Mouse (Mus musculus): ENCODE results near the gene Clpsl2. TPM values are rescaled to one million over a fixed set of nuclear protein-coding genes. Genes with fewer than 3 reads are reported as not detected.

Clpsl2 gene
- polyA plus RNA-seq, 1 experiment from 2014 or later: not detected

DNA sequence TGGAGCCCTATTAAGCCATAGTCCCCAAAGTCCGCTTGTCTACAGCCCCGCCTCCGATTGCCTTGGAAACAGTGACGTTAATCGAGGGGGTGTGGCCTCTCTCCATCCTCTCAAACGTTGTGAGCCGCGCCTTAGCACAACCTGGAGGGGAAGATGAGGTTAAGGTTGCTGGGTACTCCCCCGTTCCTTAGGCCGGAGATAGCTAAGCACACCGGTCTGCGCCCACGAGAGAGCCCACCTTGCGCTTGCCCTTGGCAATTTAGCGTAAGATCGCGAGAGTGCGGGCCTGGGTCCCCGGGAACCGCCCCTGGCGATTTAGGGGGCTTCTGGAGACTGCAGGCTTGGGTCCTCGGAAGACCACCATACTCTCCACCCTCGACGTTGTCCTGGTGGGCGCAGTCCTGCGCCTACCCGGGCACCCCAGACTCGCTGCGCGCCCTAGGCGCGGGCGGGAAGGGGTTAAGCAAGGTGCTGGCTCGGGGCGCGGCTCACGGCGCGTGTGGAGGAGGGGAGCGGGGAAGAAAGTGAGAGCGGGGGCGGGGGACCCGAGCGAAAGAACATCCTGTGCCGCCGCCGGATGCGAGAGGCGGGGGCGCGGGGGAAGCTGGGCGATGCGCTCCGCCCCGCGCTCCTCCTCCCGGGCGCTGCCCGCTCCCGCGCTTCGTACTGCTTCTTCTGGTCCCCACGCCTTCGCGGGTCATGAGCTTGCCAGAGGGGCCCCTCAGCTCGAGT, 26.4 kb upstream of the Clpsl2 start:
- under 1% methylated on average over 66 of the region's 66 CpGs for WGBS (ENCODE audit: insufficient replicate concordance)
- Histone ChIP-seq H3K4me3 (replicated peaks) (peak overlapping the region; percentile 60), H3K9ac (peak overlapping the region; percentile 33), H3K36me3 (no peaks in the 10 kb centered on the region), H3K27me3 (peaks cover 56% of the 10 kb centered on the region), H3K27ac (peak overlapping the region; percentile 68), H3K4me2 (peak overlapping the region; percentile 73), H3K4me1 (replicated peaks) (peaks cover 49% of the 10 kb centered on the region), H3K9me3 (replicated peaks) (no peaks in the 10 kb centered on the region)
- ATAC-seq (ENCODE audit: low read depth) (peak; percentile 53), DNase-seq (peak; percentile 46)

- ATAC-seq (ENCODE audit: low read depth) (no peak; the same call in 1 of the 2 replicates), DNase-seq (no peak)
- Histone ChIP-seq H3K9me3 (replicated peaks) (no peaks in the 10 kb centered on the region), H3K4me2 (peak overlapping the region; percentile 73), H3K27me3 (peaks cover 49% of the 10 kb centered on the region), H3K4me1 (replicated peaks) (peaks cover 43% of the 10 kb centered on the region), H3K27ac (peak overlapping the region; percentile 68), H3K36me3 (no peaks in the 10 kb centered on the region), H3K9ac (peak overlapping the region; percentile 33; the same call in 1 of the 2 replicates), H3K4me3 (replicated peaks) (peak overlapping the region; percentile 60)
- WGBS (ENCODE audit: insufficient replicate concordance): 6% methylated on average over 28 of the region's 28 CpGs
These were observed 25.7 kb upstream of the Clpsl2 start for GRCm38 (mm10) chr17:28523355-28524008.

- Histone ChIP-seq H3K4me1 (replicated peaks) (peaks cover 36% of the 10 kb centered on the region), H3K4me2 (peak overlapping the region; percentile 73), H3K4me3 (replicated peaks) (peak overlapping the region; percentile 60; the same call in 1 of the 2 replicates), H3K9ac (no peak overlapping the region), H3K27me3 (peaks cover 42% of the 10 kb centered on the region), H3K9me3 (replicated peaks) (no peaks in the 10 kb centered on the region), H3K36me3 (no peaks in the 10 kb centered on the region), H3K27ac (no peak overlapping the region)
- WGBS (ENCODE audit: insufficient replicate concordance): 59% methylated on average over 23 of the region's 23 CpGs
- ATAC-seq (ENCODE audit: low read depth) (no peak), DNase-seq (no peak)
These were observed 25.1 kb upstream of the Clpsl2 start for GRCm38 (mm10) chr17:28524009-28524695.

DNA sequence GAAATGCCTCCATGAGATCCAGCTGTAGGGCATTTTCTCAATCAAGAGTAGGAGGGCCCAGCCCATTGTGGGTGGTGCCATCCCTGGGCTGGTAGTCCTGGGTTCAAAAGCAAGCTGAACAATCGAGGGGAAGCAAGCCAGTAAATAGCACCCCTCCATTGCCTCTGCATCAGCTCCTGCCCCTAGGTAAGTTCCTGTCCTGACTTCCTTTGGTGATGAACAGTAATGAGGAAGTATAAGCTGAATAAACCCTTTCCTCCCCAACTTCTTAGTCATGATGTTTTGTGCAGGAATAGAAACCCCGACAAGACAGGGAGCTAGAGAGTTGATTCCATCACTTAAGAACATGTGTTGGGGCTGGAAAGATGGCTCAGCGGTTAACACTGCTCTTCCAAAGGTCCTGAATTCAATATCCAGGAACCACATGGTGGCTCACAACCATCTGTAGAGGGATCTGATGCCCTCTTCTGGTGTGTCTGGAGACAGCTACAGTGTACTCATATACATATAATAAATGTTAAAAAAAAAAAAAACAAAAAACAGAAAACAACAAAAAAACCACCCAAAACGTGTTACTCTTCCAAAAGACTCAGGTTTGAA, 24.3 kb upstream of the Clpsl2 start:
- H3K27me3 ChIP-seq: peaks cover 39% of the 10 kb centered on the region

DNA sequence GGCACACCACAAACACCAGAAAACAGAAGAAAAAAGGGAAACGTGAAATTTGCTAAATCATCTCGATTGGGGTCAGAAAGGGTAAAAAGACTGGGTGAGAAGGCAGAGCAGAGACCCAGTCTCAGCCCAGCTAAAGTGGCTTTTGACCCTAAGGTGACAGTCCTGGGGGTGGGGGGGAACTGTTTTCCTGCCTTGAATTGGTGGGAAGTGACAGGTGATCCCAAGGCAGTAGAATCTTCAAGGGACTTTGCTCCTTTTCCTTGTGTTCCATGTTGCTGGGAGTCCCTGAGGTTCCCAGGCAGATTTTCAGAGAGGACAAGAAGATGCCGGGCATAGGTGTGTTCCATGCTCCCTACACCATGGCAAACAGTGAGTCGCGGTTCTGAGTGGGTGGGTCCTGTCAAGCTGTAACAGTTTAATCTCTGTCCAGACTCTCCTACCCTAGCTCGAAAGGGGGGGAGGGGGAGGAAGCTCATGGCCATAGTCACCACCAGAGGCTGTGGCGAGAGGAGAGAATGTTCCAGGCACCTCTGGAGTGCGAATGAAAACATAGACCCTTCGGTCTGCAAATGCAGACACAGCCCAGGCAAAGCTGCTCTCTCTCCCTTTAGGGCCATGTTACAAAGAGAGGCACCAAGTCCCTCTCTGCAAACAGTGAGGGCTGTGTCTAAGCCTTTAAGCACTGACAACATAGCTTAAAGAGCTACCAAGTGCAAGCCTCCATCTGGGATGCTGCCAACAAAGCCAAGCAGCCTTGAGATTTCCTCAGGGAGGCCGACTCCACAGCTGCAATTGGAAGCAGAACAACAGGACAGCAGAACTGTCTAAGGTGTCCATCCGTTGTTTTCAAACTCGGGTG, 21.8 kb upstream of the Clpsl2 start:
- H3K4me2 ChIP-seq: peak overlapping the region; percentile 24; the same call in 1 of the 2 replicates
- 26% methylated on average over 12 of the region's 12 CpGs for WGBS (ENCODE audit: insufficient replicate concordance)
- peaks cover 28% of the 10 kb centered on the region for H3K4me1 ChIP-seq (replicated peaks)
- DNase-seq (no peak), ATAC-seq (ENCODE audit: low read depth) (no peak)
- no peak overlapping the region for H3K9ac ChIP-seq
- no peak overlapping the region for H3K27ac ChIP-seq
- peaks cover 31% of the 10 kb centered on the region for H3K27me3 ChIP-seq
- H3K36me3 ChIP-seq: no peaks in the 10 kb centered on the region
- no peaks in the 10 kb centered on the region for H3K9me3 ChIP-seq (replicated peaks)
- H3K4me3 ChIP-seq (replicated peaks): no peak overlapping the region

More for the DNA sequence above, 24.3 kb upstream of the Clpsl2 start:
- Histone ChIP-seq H3K9ac (no peak overlapping the region), H3K4me3 (replicated peaks) (no peak overlapping the region), H3K9me3 (replicated peaks) (no peaks in the 10 kb centered on the region), H3K27ac (no peak overlapping the region), H3K4me2 (no peak overlapping the region), H3K36me3 (no peaks in the 10 kb centered on the region), H3K4me1 (replicated peaks) (peaks cover 35% of the 10 kb centered on the region)
- no peak for ATAC-seq (ENCODE audit: low read depth)
- no peak for DNase-seq
- 34% methylated on average over 4 of the region's 4 CpGs for WGBS (ENCODE audit: insufficient replicate concordance)

DNA sequence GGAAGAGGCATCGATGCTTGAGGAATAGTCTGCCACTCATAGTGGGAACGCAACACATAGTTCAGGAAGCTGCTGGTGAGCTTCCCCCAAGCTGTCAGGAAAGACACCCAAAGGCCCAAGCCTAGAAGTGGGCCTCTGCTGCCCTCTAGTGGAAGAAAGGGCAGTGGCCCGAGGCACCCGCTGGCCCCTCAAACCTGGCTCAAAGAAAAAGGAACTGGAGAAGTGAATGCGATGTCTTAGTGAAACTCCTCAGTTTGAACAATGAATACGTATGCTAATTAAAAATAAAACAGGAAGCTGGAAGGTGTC, 21.2 kb upstream of the Clpsl2 start:
- 4% methylated on average over 6 of the region's 6 CpGs for WGBS (ENCODE audit: insufficient replicate concordance)
- peaks cover 22% of the 10 kb centered on the region for H3K4me1 ChIP-seq (replicated peaks)

DNA sequence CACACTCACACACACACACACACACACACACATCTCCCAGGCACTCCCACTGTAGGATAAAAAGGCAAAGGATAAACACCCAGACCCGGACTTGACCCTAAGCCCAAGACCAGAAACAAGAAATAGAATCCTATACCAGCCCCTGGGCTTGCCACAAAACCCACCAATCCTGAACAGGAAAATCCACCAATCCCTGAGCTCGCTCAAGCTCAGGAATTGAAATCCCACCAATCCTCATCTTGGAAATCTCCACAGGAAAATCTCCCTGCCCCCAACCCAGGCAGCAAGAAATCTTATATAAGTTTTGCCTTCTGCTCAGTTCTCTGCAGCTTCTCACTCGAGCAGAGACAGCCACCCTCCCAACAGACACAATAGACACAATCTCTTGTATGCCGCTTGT, 20.1 kb upstream of the Clpsl2 start:
- H3K27ac ChIP-seq: no peak overlapping the region
- ATAC-seq (ENCODE audit: low read depth) (no peak), DNase-seq (no peak)
- H3K4me1 ChIP-seq (replicated peaks): peaks cover 11% of the 10 kb centered on the region
- H3K4me3 ChIP-seq (replicated peaks): no peak overlapping the region
- 47% methylated on average over 4 of the region's 4 CpGs for WGBS (ENCODE audit: insufficient replicate concordance)
- H3K36me3 ChIP-seq: no peaks in the 10 kb centered on the region
- H3K9ac ChIP-seq: no peak overlapping the region
- H3K9me3 ChIP-seq (replicated peaks): no peaks in the 10 kb centered on the region
- peaks cover 16% of the 10 kb centered on the region for H3K27me3 ChIP-seq
- no peak overlapping the region for H3K4me2 ChIP-seq

More for the DNA sequence above, 21.2 kb upstream of the Clpsl2 start:
- H3K9ac ChIP-seq: no peak overlapping the region
- H3K4me2 ChIP-seq: peak overlapping the region; percentile 24; the same call in 1 of the 2 replicates
- no peaks in the 10 kb centered on the region for H3K9me3 ChIP-seq (replicated peaks)
- H3K27me3 ChIP-seq: peaks cover 27% of the 10 kb centered on the region
- ATAC-seq (ENCODE audit: low read depth) (no peak), DNase-seq (peak; percentile 51)
- H3K4me3 ChIP-seq (replicated peaks): no peak overlapping the region
- no peak overlapping the region for H3K27ac ChIP-seq
- no peaks in the 10 kb centered on the region for H3K36me3 ChIP-seq

DNA sequence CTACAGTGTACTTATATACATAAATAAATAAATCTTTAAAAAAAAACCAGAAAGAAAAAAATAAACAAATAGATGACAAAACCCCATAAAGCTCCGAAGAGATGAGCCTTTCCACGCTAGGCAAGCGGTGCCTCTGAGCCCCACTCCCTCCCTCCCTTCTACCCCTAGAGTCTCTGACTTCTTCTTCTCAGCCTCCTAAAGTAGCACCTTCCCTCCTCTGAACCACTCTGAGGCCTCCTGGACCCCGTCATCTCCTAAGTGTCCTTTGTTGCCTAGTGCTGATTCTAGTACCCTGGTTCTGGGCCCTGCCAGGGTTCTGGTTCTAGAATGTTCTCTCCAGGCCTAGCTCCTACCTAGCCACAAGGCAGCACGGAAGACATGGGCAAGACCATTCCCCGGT, 18.7 kb upstream of the Clpsl2 start, which contains the start of gene Armc12:
Gene Armc12, plus strand, starts transcription at position 301 of the 400 bp plus-strand sequence.
- H3K4me2 ChIP-seq: no peak within 1 kb of the TSS
- no peaks in the 10 kb centered on the region for H3K9me3 ChIP-seq (replicated peaks)
- peaks cover 8% of the 10 kb centered on the region; the same call in 1 of the 2 replicates for H3K27me3 ChIP-seq
- WGBS (ENCODE audit: insufficient replicate concordance): 69% methylated on average over 6 of the region's 6 CpGs
- H3K9ac ChIP-seq: no peak within 1 kb of the TSS
- H3K27ac ChIP-seq: no peak within 1 kb of the TSS
- peaks cover 8% of the 10 kb centered on the region for H3K4me1 ChIP-seq (replicated peaks)
- H3K36me3 ChIP-seq: no peaks in the 10 kb centered on the region
- no peak for ATAC-seq (ENCODE audit: low read depth)
- no peak within 1 kb of the TSS for H3K4me3 ChIP-seq (replicated peaks)
- no peak for DNase-seq

DNA sequence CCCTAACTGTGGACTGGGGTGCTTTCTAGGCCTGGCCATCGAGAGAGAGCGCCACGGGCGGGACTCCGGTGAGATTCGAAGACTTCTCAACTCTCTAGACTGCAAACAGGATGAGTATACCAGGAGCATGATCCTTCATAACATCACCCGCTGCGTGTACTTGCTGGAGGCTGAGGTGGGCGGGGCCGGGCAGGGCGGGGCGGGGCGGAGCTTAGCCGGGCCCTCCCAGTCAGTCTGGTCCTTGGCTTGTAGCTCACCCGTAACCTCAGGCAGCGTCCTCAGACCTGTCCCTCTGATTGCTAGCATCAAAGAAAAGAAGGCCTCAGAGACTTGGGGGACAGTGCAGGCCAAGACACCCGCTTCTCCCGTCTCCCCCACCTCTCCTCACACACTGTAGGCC, 17.3 kb upstream of the Clpsl2 start:
- H3K9me3 ChIP-seq (replicated peaks): no peaks in the 10 kb centered on the region
- WGBS (ENCODE audit: insufficient replicate concordance): 16% methylated on average over 18 of the region's 18 CpGs
- ATAC-seq (ENCODE audit: low read depth) (0 out of 2 replicates have a peak, but pooled peaks have one; percentile 36), DNase-seq (no peak)
- H3K27me3 ChIP-seq: peaks cover 8% of the 10 kb centered on the region; the same call in 1 of the 2 replicates
- H3K4me3 ChIP-seq (replicated peaks): no peak overlapping the region
- H3K27ac ChIP-seq: no peak overlapping the region
- H3K9ac ChIP-seq: no peak overlapping the region
- H3K4me1 ChIP-seq (replicated peaks): peaks cover 8% of the 10 kb centered on the region
- no peak overlapping the region for H3K4me2 ChIP-seq
- H3K36me3 ChIP-seq: no peaks in the 10 kb centered on the region

- Histone ChIP-seq H3K36me3 (no peaks in the 10 kb centered on the region), H3K4me2 (no peak overlapping the region), H3K27me3 (peaks cover 11% of the 10 kb centered on the region; the same call in 1 of the 2 replicates), H3K4me1 (replicated peaks) (peaks cover 3% of the 10 kb centered on the region), H3K27ac (no peak overlapping the region), H3K9ac (no peak overlapping the region), H3K9me3 (replicated peaks) (no peaks in the 10 kb centered on the region), H3K4me3 (replicated peaks) (no peak overlapping the region)
- ATAC-seq (ENCODE audit: low read depth) (no peak), DNase-seq (no peak)
- WGBS (ENCODE audit: insufficient replicate concordance): 59% methylated on average over 7 of the region's 7 CpGs
These were observed 16.7 kb upstream of the Clpsl2 start for GRCm38 (mm10) chr17:28532557-28532956.
